ENCODE assay signal across 8 mouse cellular contexts in the genomic region with DNA sequence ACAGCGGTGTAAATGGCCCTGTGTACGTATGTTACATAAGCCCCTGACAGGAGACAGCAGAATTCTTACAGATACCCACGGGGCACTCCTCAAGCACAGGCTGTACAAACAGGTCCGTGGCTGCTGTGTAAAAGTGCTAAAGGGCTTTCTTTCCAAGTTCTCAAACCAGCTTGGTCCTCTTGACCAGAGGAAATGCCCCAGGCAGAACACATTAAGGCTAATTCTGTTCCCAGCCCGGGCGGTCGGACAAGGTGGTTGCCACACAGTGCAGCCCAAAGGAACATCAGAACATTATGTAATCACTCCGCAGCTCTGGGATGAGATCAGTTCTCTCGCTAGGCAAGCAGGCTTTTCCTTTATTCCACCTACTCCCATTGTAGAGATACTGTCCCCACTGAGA. TPM values are rescaled to one million over a fixed set of nuclear protein-coding genes. Genes with fewer than 3 reads are reported as not detected.
DNase-seq lines count a peak whose midpoint lies in the region; ATAC-seq and TF ChIP-seq lines count a peak whose summit lies in the region.

No protein-coding gene starts in this region.

- no peak for TF ChIP-seq EP300 in heart, postnatal 0 days (IDR thresholded peaks at IDR 0.05; ENCODE audit: low read depth)
- TF ChIP-seq EP300 in stomach, postnatal 0 days (optimal IDR thresholded peaks at IDR 0.05), result no peak

- no peak for TF ChIP-seq CTCF in heart, postnatal 0 days (IDR thresholded peaks at IDR 0.05; ENCODE audit: low read depth)
- no peak for TF ChIP-seq CTCF in lung, embryonic 14.5 days (IDR thresholded peaks at IDR 0.05; ENCODE audit: low read depth)
- no peak for TF ChIP-seq CTCF in stomach, postnatal 0 days (IDR thresholded peaks at IDR 0.05; ENCODE audit: low read depth)

- peak overlapping the region; percentile 92 for H3K4me3 ChIP-seq in forebrain, embryonic 13.5 days
- H3K4me3 ChIP-seq in heart, postnatal 0 days (ENCODE audit: low read depth, low read length), result peak overlapping the region; percentile 100
- H3K4me3 ChIP-seq in lung, embryonic 14.5 days (ENCODE audit: low read depth, low read length), result peak overlapping the region; percentile 97
- peak overlapping the region; percentile 100 for H3K4me3 ChIP-seq in stomach, postnatal 0 days (ENCODE audit: low read depth, low read length)

- DNase-seq in NIH3T3 (ENCODE audit: low read depth), result peak; percentile 55
- DNase-seq in adrenal gland, postnatal 14 days, result peak; percentile 82
- no peak for DNase-seq in heart, postnatal 0 days (ENCODE audit: low spot score)
- DNase-seq in layer of hippocampus, adult 8-10 months (ENCODE audit: low spot score in 2 of 2), result peak; percentile 73 to 80
- DNase-seq in lung, embryonic 14.5 days, result no peak
- DNase-seq in stomach, postnatal 0 days (ENCODE audit: low spot score), result no peak
- no peak for DNase-seq in thymus, postnatal 36 days

- peaks cover 37% of the 10 kb centered on the region for H3K4me1 ChIP-seq in forebrain, embryonic 13.5 days
- peaks cover 44% of the 10 kb centered on the region for H3K4me1 ChIP-seq in heart, postnatal 0 days (ENCODE audit: control insufficient read depth, insufficient read depth)
- H3K4me1 ChIP-seq in lung, embryonic 14.5 days (ENCODE audit: insufficient read depth), result peaks cover 12% of the 10 kb centered on the region; the same call in 1 of the 2 replicates
- peaks cover 6% of the 10 kb centered on the region; the same call in 1 of the 2 replicates for H3K4me1 ChIP-seq in stomach, postnatal 0 days (replicated peaks; ENCODE audit: control insufficient read depth, insufficient read depth)

- 56% methylated on average over 9 of the region's 9 CpGs for WGBS in forebrain, embryonic 13.5 days
- 28% methylated on average over 9 of the region's 9 CpGs for WGBS in heart, postnatal 0 days
- 37% methylated on average over 9 of the region's 9 CpGs for WGBS in lung, embryonic 14.5 days
- 21% methylated on average over 9 of the region's 9 CpGs for WGBS in stomach, postnatal 0 days

- H3K27ac ChIP-seq in forebrain, embryonic 13.5 days, result no peak overlapping the region
- peak overlapping the region; percentile 69 for H3K27ac ChIP-seq in heart, postnatal 0 days (ENCODE audit: low read depth)
- H3K27ac ChIP-seq in lung, embryonic 14.5 days (ENCODE audit: low read depth), result no peak overlapping the region
- H3K27ac ChIP-seq in stomach, postnatal 0 days (replicated peaks), result peak overlapping the region; percentile 36

- no peaks in the 10 kb centered on the region for H3K9me3 ChIP-seq in forebrain, embryonic 13.5 days (replicated peaks)
- H3K9me3 ChIP-seq in heart, postnatal 0 days (replicated peaks; ENCODE audit: control insufficient read depth, low read length), result no peaks in the 10 kb centered on the region
- H3K9me3 ChIP-seq in lung, embryonic 14.5 days (ENCODE audit: low read depth, low read length), result no peaks in the 10 kb centered on the region
- H3K9me3 ChIP-seq in stomach, postnatal 0 days (ENCODE audit: control insufficient read depth, low read length), result no peaks in the 10 kb centered on the region

- H3K36me3 ChIP-seq in forebrain, embryonic 13.5 days (ENCODE audit: poor library complexity, severe bottlenecking), result peaks cover 20% of the 10 kb centered on the region
- H3K36me3 ChIP-seq in heart, postnatal 0 days (replicated peaks; ENCODE audit: control insufficient read depth, insufficient read depth, low read length), result peaks cover 24% of the 10 kb centered on the region
- peaks cover 30% of the 10 kb centered on the region for H3K36me3 ChIP-seq in lung, embryonic 14.5 days (ENCODE audit: insufficient read depth)
- peaks cover 8% of the 10 kb centered on the region; the same call in 1 of the 2 replicates for H3K36me3 ChIP-seq in stomach, postnatal 0 days (ENCODE audit: control insufficient read depth, insufficient read depth, low read length)

- H3K9ac ChIP-seq in forebrain, embryonic 13.5 days, result peak overlapping the region; percentile 57
- peak overlapping the region; percentile 43; the same call in 1 of the 2 replicates for H3K9ac ChIP-seq in heart, postnatal 0 days (replicated peaks; ENCODE audit: low read depth, low read length)
- H3K9ac ChIP-seq in lung, embryonic 14.5 days, result peak overlapping the region; percentile 17
- H3K9ac ChIP-seq in stomach, postnatal 0 days (ENCODE audit: low read length), result peak overlapping the region; percentile 48

- peak overlapping the region; percentile 66 for H3K4me2 ChIP-seq in forebrain, embryonic 13.5 days
- H3K4me2 ChIP-seq in heart, postnatal 0 days (ENCODE audit: low read depth, low read length), result peak overlapping the region; percentile 74
- H3K4me2 ChIP-seq in lung, embryonic 14.5 days, result peak overlapping the region; percentile 79
- H3K4me2 ChIP-seq in stomach, postnatal 0 days (replicated peaks; ENCODE audit: low read depth), result peak overlapping the region; percentile 54

- ATAC-seq in forebrain, embryonic 13.5 days, result no peak
- no peak for ATAC-seq in heart, postnatal 0 days (ENCODE audit: insufficient read depth, low read depth)
- no peak for ATAC-seq in lung, embryonic 14.5 days (ENCODE audit: insufficient read depth)
- no peak for ATAC-seq in stomach, postnatal 0 days (ENCODE audit: low FRiP score, low TSS enrichment)

- H3K27me3 ChIP-seq in forebrain, embryonic 13.5 days, result no peaks in the 10 kb centered on the region
- H3K27me3 ChIP-seq in heart, postnatal 0 days (ENCODE audit: control insufficient read depth, insufficient read depth, low read length), result no peaks in the 10 kb centered on the region
- no peaks in the 10 kb centered on the region for H3K27me3 ChIP-seq in lung, embryonic 14.5 days (ENCODE audit: insufficient read depth, low read length)
- H3K27me3 ChIP-seq in stomach, postnatal 0 days (ENCODE audit: control insufficient read depth, insufficient read depth, low read length), result no peaks in the 10 kb centered on the region

RNA-seq across cellular contexts. Expression of gene Itm2b, which starts 2.4 kb away (rescaled TPM):
- 848 and 849 TPM in 2 replicates for total RNA-seq in adrenal gland, postnatal 14 days (2021)
- 450 and 508 TPM in 2 replicates for polyA plus RNA-seq in forebrain, embryonic 13.5 days (2015; fragmentation: Nextera tagmentation; extraction: Ambion mirVana)
- total RNA-seq in heart, postnatal 0 days (2014; rRNA removed; ENCODE audit: low replicate concordance), result 388 and 470 TPM in 2 replicates
- polyA plus RNA-seq in heart, postnatal 0 days (2015; fragmentation: Nextera tagmentation; extraction: Ambion mirVana), result 907 and 943 TPM in 2 replicates
- total RNA-seq in layer of hippocampus, adult 8-10 months (2022), result 1,000 to 10,000 TPM in 2 of 4 experiments, 100 to 1,000 TPM in 2; 897 to 1,139 (median 988) TPM
- polyA plus RNA-seq in lung, embryonic 14.5 days (2014; fragmentation: Nextera tagmentation; extraction: Ambion mirVana), result 630 and 663 TPM in 2 replicates
- polyA plus RNA-seq in stomach, postnatal 0 days (2015; fragmentation: Nextera tagmentation; extraction: Ambion mirVana), result 1,381 and 1,408 TPM in 2 replicates

RNA-seq across cellular contexts. Expression of gene Rb1, which starts 57.1 kb away (rescaled TPM):
- 25.8 and 27.1 TPM in 2 replicates for total RNA-seq in adrenal gland, postnatal 14 days (2021)
- polyA plus RNA-seq in forebrain, embryonic 13.5 days (2015; fragmentation: Nextera tagmentation; extraction: Ambion mirVana), result 18.8 and 21.5 TPM in 2 replicates
- 7.7 and 12.3 TPM in 2 replicates for total RNA-seq in heart, postnatal 0 days (2014; rRNA removed; ENCODE audit: low replicate concordance)
- 9.1 and 10.5 TPM in 2 replicates for polyA plus RNA-seq in heart, postnatal 0 days (2015; fragmentation: Nextera tagmentation; extraction: Ambion mirVana)
- total RNA-seq in layer of hippocampus, adult 8-10 months (2022), result 10 to 100 TPM; 36.3 to 46.1 (median 39.2) TPM
- 19.3 and 23.9 TPM in 2 replicates for polyA plus RNA-seq in lung, embryonic 14.5 days (2014; fragmentation: Nextera tagmentation; extraction: Ambion mirVana)
- polyA plus RNA-seq in stomach, postnatal 0 days (2015; fragmentation: Nextera tagmentation; extraction: Ambion mirVana), result 13.8 and 15.4 TPM in 2 replicates

Comparison
In these comparisons a context has a peak if more than half of its experiments do, and no peak if none do; other contexts are left out.
1. DNase-seq: peak in NIH3T3 (single experiment), adrenal gland, postnatal 14 days (single experiment) and layer of hippocampus, adult 8-10 months (2 of 2); none in heart, postnatal 0 days (single experiment), lung, embryonic 14.5 days (single experiment), stomach, postnatal 0 days (single experiment) and thymus, postnatal 36 days (0 of 2).
2. H3K27ac ChIP-seq: peak in heart, postnatal 0 days (single experiment) and stomach, postnatal 0 days (single experiment); none in forebrain, embryonic 13.5 days (single experiment) and lung, embryonic 14.5 days (single experiment).
3. Peak in every context shown above with its lines, with median percentiles within 50 percentile points of each other: H3K4me2 ChIP-seq, H3K4me3 ChIP-seq and H3K9ac ChIP-seq.